Mouse (Mus musculus) embryonic facial prominence, embryonic 15.5 days (tissue): ENCODE data around the gene Fkbp15. TPM values are rescaled to one million over a fixed set of nuclear protein-coding genes. Genes with fewer than 3 reads are reported as not detected.

Source experiments
- ATAC-seq: fragments of 200-750 bp; cut with Nextera tagmentation; 2 replicates; pipeline ENCODE4 v1.8.0; 2017; ENCODE audit warnings: low read depth, moderate TSS enrichment; ENCODE audit not compliant: insufficient number of reproducible peaks, low FRiP score, low TSS enrichment
- H3K27ac ChIP-seq: fragments of 300-500 bp; sonication (generic); replicated peaks from 2 replicates; pipeline ENCODE4 v1.5.1; 2015; ENCODE audit warnings: mild to moderate bottlenecking, inconsistent platforms
- H3K27me3 ChIP-seq: fragments of 300-500 bp; sonication (generic); 2 replicates; pipeline ENCODE4 v1.6.1; 2015; ENCODE audit warnings: inconsistent platforms
- H3K36me3 ChIP-seq: fragments of 300-500 bp; sonication (generic); 2 replicates; pipeline ENCODE4 v1.6.1; 2015; ENCODE audit warnings: mild to moderate bottlenecking, inconsistent platforms
- H3K4me1 ChIP-seq: fragments of 300-500 bp; sonication (generic); 2 replicates; pipeline ENCODE4 v1.6.1; 2015; ENCODE audit warnings: inconsistent platforms
- H3K4me2 ChIP-seq: fragments of 300-500 bp; sonication (generic); replicated peaks from 2 replicates; pipeline ENCODE4 v1.6.1; 2015; ENCODE audit warnings: mild to moderate bottlenecking, inconsistent platforms
- H3K4me3 ChIP-seq: fragments of 300-500 bp; sonication (generic); replicated peaks from 2 replicates; pipeline ENCODE4 v1.5.1; 2015; ENCODE audit warnings: mild to moderate bottlenecking, inconsistent platforms
- H3K9ac ChIP-seq: fragments of 300-500 bp; sonication (generic); 2 replicates; pipeline ENCODE4 v1.6.1; 2015; ENCODE audit warnings: inconsistent platforms
- H3K9me3 ChIP-seq: fragments of 300-500 bp; sonication (generic); replicated peaks from 2 replicates; pipeline ENCODE4 v1.6.1; 2016; ENCODE audit warnings: inconsistent platforms
- WGBS: fragments of 180-500 bp; shearing (Covaris S2); methylation state at CpG from one replicate; pipeline ENCODE4 v1.1.7; 2015; 5-methylcytosine and 5-hydroxymethylcytosine counted together
- polyA plus RNA-seq: library from polyadenylated mRNA; unstranded; fragments of >200 nt; fragmentation: Nextera tagmentation; extraction: Ambion mirVana; gene quantifications from 2 replicates; pipeline ENCODE4 v1.2.1, GENCODE M21; 2015

The Fkbp15 gene
- polyA plus RNA-seq, 1 experiment from 2014 or later: 27.6 TPM

- no peak overlapping the region for H3K27ac ChIP-seq
- H3K4me2 ChIP-seq: no peak overlapping the region
- no peak overlapping the region for H3K9ac ChIP-seq
- H3K4me3 ChIP-seq: no peak overlapping the region
- 81% methylated on average over 3 of the region's 3 CpGs for WGBS
- no peak for ATAC-seq
- no peaks in the 10 kb centered on the region for H3K36me3 ChIP-seq
- no peaks in the 10 kb centered on the region for H3K9me3 ChIP-seq
- no peaks in the 10 kb centered on the region for H3K27me3 ChIP-seq
- H3K4me1 ChIP-seq: 0 out of 2 replicates have a peak, but pooled peaks cover 6% of the 10 kb centered on the region
Observed at GRCm38 (mm10) chr4:62369091-62369490, 8.7 kb upstream of the Fkbp15 start.

DNA sequence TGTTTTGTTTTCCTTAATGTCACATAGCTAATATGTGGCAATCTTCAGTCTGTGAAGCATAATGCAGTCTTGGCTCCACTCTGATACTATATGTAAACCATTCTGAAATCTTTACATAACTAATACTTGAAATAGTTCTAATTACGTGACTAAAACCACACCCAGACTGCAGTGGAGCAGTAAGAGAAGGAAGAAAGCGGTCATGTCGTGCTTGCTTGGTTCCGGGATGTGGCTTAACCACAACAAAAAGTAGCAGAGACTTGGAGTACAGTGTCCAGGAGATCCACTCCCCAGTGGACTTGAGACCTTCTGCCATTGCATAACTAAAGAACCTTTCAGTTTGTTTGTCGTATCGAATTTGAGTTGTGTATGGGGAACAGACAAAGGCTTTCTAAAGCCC lies 7.2 kb upstream of the Fkbp15 start:
- H3K9ac ChIP-seq: no peak overlapping the region
- H3K36me3 ChIP-seq: no peaks in the 10 kb centered on the region
- H3K9me3 ChIP-seq: no peaks in the 10 kb centered on the region
- H3K27me3 ChIP-seq: no peaks in the 10 kb centered on the region
- no peak for ATAC-seq
- H3K4me1 ChIP-seq: no peaks in the 10 kb centered on the region
- H3K27ac ChIP-seq: no peak overlapping the region
- WGBS: 80% methylated on average over 6 of the region's 6 CpGs
- no peak overlapping the region for H3K4me2 ChIP-seq
- H3K4me3 ChIP-seq: no peak overlapping the region

GRCm38 (mm10) chr4:62366291-62366690 lies 5.9 kb upstream of the Fkbp15 start:
- no peaks in the 10 kb centered on the region for H3K27me3 ChIP-seq
- no peak for ATAC-seq

DNA sequence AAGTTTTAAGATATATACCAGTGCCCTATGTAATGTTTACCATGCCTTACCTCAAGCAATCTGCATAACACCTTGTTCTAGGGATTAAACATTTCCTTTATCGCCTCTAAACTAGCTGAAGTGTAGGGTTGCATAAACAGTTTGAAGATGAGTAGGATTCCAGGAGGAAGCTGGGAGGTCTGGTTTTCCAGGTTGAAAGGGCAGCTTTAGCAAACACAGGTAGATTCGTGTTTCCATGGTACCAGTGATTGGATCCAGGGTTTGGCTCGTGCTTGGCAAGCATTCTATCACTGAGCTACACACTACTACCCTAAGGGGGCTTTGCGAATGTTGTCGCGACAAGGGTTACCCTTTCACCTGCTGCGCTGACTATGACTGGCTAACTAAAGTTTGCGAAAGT lies 4.0 kb upstream of the Fkbp15 start:
- Histone ChIP-seq H3K36me3 (no peaks in the 10 kb centered on the region), H3K9me3 (no peaks in the 10 kb centered on the region), H3K27ac (no peak overlapping the region), H3K4me1 (peaks cover 12% of the 10 kb centered on the region), H3K9ac (no peak overlapping the region), H3K4me2 (no peak overlapping the region), H3K27me3 (no peaks in the 10 kb centered on the region), H3K4me3 (no peak overlapping the region)
- WGBS: 77% methylated on average over 8 of the region's 8 CpGs
- ATAC-seq: no peak

More at GRCm38 (mm10) chr4:62366291-62366690, 5.9 kb upstream of the Fkbp15 start:
- H3K4me1 ChIP-seq: peaks cover 7% of the 10 kb centered on the region; the same call in 1 of the 2 replicates
- H3K4me3 ChIP-seq: no peak overlapping the region
- H3K27ac ChIP-seq: no peak overlapping the region
- H3K36me3 ChIP-seq: no peaks in the 10 kb centered on the region
- no peak overlapping the region for H3K4me2 ChIP-seq
- 75% methylated on average over 4 of the region's 4 CpGs for whole genome bisulfite sequencing
- no peak overlapping the region for H3K9ac ChIP-seq
- H3K9me3 ChIP-seq: no peaks in the 10 kb centered on the region

GRCm38 (mm10) chr4:62362437-62362836 lies 2.1 kb upstream of the Fkbp15 start:
- H3K36me3 ChIP-seq: no peaks in the 10 kb centered on the region
- no peak overlapping the region for H3K27ac ChIP-seq
- ATAC-seq: no peak
- H3K27me3 ChIP-seq: no peaks in the 10 kb centered on the region
- no peak overlapping the region for H3K9ac ChIP-seq
- H3K4me1 ChIP-seq: peaks cover 18% of the 10 kb centered on the region
- no peak overlapping the region for H3K4me3 ChIP-seq
- no peak overlapping the region for H3K4me2 ChIP-seq
- 78% methylated on average over 2 of the region's 2 CpGs for WGBS
- no peaks in the 10 kb centered on the region for H3K9me3 ChIP-seq

GRCm38 (mm10) chr4:62361997-62362396 lies 1.6 kb upstream of the Fkbp15 start:
- Histone ChIP-seq H3K27ac (no peak overlapping the region), H3K4me3 (peak overlapping the region; percentile 83), H3K9me3 (no peaks in the 10 kb centered on the region), H3K4me1 (peaks cover 18% of the 10 kb centered on the region), H3K4me2 (peak overlapping the region; percentile 61), H3K36me3 (0 out of 2 replicates have a peak, but pooled peaks cover 1% of the 10 kb centered on the region), H3K27me3 (no peaks in the 10 kb centered on the region), H3K9ac (no peak overlapping the region)
- 97% methylated on average over 1 of the region's 1 CpGs for WGBS
- ATAC-seq: no peak

- no peak for ATAC-seq
- H3K9ac ChIP-seq: 0 out of 2 replicates have a peak overlapping the region, but pooled peaks have one; percentile 54
- WGBS: 37% methylated on average over 6 of the region's 6 CpGs
Observed at GRCm38 (mm10) chr4:62361571-62361970, 1.2 kb upstream of the Fkbp15 start.

DNA sequence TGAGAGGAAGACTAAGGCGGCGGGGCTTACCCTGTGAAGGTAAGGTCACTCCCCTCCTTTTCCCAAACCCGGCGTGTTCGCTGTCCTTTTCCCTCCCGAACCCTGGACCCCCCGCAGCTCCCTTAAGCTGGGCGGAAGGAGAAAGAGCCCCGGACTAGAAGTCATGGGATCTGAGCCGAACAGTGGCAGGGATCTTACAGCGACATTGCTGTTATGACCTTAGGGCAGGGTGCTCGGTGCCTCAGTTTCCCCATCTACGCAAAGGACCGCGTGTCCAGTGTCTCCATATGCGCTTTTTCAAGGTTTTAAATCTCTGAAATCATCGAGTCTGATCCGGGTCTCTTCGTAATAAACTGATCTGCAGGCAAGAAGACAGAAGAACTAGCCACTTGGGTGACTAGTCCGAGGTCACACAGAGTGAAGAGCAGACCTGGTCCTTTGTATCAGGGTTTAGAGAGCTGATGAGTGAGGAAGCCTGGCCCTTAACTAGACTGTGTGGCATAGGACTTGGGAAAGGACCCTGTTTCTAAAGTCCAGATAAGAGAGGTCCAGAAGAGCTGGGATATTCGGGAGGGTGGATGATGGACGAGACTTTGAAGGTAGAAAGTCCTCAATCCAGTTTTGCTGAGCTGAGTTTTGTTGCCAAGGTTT lies 582 bp upstream of the Fkbp15 start:
- Histone ChIP-seq H3K4me1 (peaks cover 18% of the 10 kb centered on the region), H3K4me3 (peak overlapping the region; percentile 83), H3K27ac (peak overlapping the region; percentile 71), H3K36me3 (0 out of 2 replicates have a peak, but pooled peaks cover 6% of the 10 kb centered on the region), H3K4me2 (peak overlapping the region; percentile 61), H3K9ac (peak overlapping the region; percentile 54), H3K27me3 (no peaks in the 10 kb centered on the region), H3K9me3 (no peaks in the 10 kb centered on the region)
- WGBS: under 1% methylated on average over 22 of the region's 22 CpGs
- ATAC-seq: no peak

More at GRCm38 (mm10) chr4:62361571-62361970, 1.2 kb upstream of the Fkbp15 start:
- no peaks in the 10 kb centered on the region for H3K9me3 ChIP-seq
- no peak overlapping the region for H3K27ac ChIP-seq
- no peaks in the 10 kb centered on the region for H3K27me3 ChIP-seq
- peaks cover 18% of the 10 kb centered on the region for H3K4me1 ChIP-seq
- H3K36me3 ChIP-seq: 0 out of 2 replicates have a peak, but pooled peaks cover 6% of the 10 kb centered on the region
- H3K4me3 ChIP-seq: peak overlapping the region; percentile 83
- peak overlapping the region; percentile 61 for H3K4me2 ChIP-seq

GRCm38 (mm10) chr4:62359256-62359775 lies 1.0 kb downstream of the Fkbp15 start:
- H3K9ac ChIP-seq: peak overlapping the region; percentile 71
- 0 out of 2 replicates have a peak, but pooled peaks cover 6% of the 10 kb centered on the region for H3K36me3 ChIP-seq
- WGBS: 46% methylated on average over 7 of the region's 7 CpGs
- 0 out of 2 replicates have a peak overlapping the region, but pooled peaks have one; percentile 75 for H3K27ac ChIP-seq
- H3K27me3 ChIP-seq: no peaks in the 10 kb centered on the region
- H3K9me3 ChIP-seq: no peaks in the 10 kb centered on the region
- peaks cover 18% of the 10 kb centered on the region for H3K4me1 ChIP-seq
- H3K4me2 ChIP-seq: peak overlapping the region; percentile 61
- peak overlapping the region; percentile 83 for H3K4me3 ChIP-seq
- ATAC-seq: no peak

- Histone ChIP-seq H3K27me3 (no peaks in the 10 kb centered on the region), H3K9me3 (no peaks in the 10 kb centered on the region), H3K4me3 (no peak overlapping the region), H3K4me1 (peaks cover 18% of the 10 kb centered on the region), H3K27ac (no peak overlapping the region), H3K36me3 (0 out of 2 replicates have a peak, but pooled peaks cover 6% of the 10 kb centered on the region), H3K9ac (no peak overlapping the region), H3K4me2 (no peak overlapping the region)
- 90% methylated on average over 1 of the region's 1 CpGs for WGBS
- ATAC-seq: no peak
Observed at GRCm38 (mm10) chr4:62357631-62358148, 2.7 kb downstream of the Fkbp15 start.

- 88% methylated on average over 2 of the region's 2 CpGs for WGBS
- Histone ChIP-seq H3K4me2 (no peak overlapping the region), H3K27me3 (no peaks in the 10 kb centered on the region), H3K27ac (no peak overlapping the region), H3K4me1 (no peaks in the 10 kb centered on the region), H3K36me3 (peaks cover 19% of the 10 kb centered on the region), H3K4me3 (no peak overlapping the region), H3K9ac (no peak overlapping the region), H3K9me3 (no peaks in the 10 kb centered on the region)
- no peak for ATAC-seq
Observed at GRCm38 (mm10) chr4:62349371-62349770, 11.0 kb downstream of the Fkbp15 start.
